Mouse (Mus musculus): ENCODE data around the gene Hist1h2be. TPM values are rescaled to one million over a fixed set of nuclear protein-coding genes. Genes with fewer than 3 reads are reported as not detected.
A peak's percentile ranks its signal among the peaks of the same experiment; 100 is the strongest.
"Not testable (repeated sequence)": the region's sequence is repeated elsewhere in the genome, so short reads cannot be mapped to it uniquely, and the experiment has no call there.

The Hist1h2be gene
- total RNA-seq, 2 experiments from 2014 or later = 27.7 to 32.2 TPM

- DNase-seq = not testable (repeated sequence)
These were observed 29.0 kb downstream of the Hist1h2be start for GRCm38 (mm10) chr13:23591886-23592285.

DNA sequence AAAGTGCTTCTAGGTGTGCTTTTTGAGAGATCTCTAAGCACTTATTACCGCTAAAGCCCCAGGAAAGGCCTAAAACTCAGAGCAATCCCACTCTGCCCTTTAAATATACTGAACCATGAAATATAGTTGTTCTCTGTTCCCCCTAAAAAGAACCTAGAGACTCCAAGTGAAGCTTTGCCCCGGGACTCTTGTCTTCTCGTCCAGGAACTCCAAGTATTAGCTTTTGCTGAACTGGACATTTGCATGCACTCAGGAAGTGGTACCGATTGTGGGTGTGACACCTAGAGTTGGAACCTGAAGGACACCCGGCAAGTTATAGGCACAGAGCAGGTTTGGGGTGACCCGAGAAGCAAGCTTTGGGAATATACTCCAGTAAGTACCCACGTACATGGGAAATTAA is 29.7 kb downstream of the Hist1h2be start:
- no peak for DNase-seq

- no peak for DNase-seq
These were observed 34.0 kb downstream of the Hist1h2be start for GRCm38 (mm10) chr13:23586940-23587225.

GRCm38 (mm10) chr13:23586099-23586939 is 34.6 kb downstream of the Hist1h2be start:
- DNase-seq = no peak

DNA sequence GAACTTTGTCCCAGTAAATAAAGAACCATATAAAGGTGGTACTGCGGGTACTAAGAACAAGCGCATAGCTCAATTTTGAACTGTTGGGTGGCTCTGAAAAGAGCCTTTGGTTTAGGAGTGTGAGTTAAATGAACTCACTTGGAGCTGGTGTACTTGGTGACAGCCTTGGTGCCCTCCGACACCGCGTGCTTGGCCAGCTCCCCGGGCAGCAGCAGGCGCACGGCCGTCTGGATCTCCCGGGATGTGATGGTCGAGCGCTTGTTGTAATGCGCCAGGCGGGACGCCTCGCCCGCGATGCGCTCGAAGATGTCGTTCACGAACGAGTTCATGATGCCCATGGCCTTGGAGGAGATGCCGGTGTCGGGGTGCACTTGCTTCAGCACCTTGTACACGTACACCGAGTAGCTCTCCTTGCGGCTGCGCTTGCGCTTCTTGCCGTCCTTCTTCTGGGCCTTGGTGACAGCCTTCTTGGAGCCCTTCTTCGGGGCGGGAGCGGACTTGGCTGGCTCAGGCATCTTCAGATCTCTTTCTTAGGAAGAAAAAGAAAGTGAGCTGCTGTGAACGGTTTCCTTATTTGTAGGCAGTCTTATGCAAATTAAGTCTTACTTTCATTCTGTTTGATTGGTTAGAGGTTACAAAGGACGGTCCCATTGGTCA is 35.4 kb downstream of the Hist1h2be start:
- DNase-seq = peak; percentile 64

DNA sequence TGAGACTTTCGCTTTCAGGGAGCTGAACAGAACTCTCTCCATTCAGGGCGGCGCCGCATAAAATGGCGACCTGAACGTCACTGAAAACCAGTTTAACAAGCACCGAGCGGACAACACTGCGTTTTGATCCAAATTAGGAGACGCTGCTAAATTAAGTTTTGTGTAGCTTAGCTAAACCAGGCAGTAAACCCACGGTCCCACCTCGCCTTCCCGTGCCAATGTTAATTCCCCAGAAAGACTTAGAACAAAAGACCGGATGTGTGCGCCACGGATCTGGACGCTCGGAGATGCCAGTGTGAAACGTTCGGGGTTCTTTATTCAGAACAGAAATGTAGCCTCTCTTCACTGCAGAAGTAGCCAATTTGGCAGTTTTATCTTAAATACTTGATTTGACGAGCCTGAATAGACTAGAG is 35.9 kb downstream of the Hist1h2be start:
- peak; percentile 76 for DNase-seq

- DNase-seq = no peak
These were observed 36.6 kb downstream of the Hist1h2be start for GRCm38 (mm10) chr13:23584331-23584730.

- DNase-seq = no peak
These were observed 37.4 kb downstream of the Hist1h2be start for GRCm38 (mm10) chr13:23583387-23584068.

DNA sequence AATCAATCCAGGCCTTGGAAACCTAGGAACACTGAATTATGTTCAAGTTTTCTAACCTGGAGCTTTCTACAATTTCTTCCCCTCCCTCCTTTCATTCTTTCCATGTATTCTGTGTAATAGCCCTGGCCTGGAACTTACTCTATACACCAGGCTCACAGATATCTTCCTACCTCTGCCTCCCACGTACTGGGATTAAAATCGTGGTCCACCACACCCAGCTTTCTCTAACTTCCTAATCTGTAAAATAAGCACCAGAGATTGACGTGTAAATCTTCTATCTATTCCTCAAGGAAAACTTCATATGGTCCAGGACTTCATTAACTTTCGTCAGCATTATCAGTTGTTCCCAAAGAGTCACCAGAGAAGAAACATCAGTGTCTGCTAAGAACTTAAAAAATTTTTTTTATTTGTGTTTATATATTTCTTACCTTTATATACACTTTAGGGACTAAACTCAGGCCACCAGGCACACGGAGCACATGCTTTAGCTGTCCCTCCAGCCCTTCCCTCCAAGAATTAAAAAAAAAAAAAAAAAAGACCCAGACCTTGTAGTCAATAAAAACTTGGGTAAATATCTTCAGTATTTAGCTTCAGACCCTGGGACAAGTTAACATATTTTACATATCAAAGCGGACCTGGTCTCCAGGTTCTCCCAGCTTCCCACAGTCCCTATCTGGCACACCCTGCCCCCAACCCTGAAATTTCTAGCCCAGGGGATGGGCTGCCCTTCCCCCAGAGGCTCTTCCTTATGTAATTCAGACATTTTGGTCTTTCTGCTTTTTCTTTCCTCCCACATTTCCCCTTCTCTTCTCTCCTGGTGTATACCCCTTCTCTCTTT is 38.5 kb downstream of the Hist1h2be start:
- no peak for DNase-seq

DNA sequence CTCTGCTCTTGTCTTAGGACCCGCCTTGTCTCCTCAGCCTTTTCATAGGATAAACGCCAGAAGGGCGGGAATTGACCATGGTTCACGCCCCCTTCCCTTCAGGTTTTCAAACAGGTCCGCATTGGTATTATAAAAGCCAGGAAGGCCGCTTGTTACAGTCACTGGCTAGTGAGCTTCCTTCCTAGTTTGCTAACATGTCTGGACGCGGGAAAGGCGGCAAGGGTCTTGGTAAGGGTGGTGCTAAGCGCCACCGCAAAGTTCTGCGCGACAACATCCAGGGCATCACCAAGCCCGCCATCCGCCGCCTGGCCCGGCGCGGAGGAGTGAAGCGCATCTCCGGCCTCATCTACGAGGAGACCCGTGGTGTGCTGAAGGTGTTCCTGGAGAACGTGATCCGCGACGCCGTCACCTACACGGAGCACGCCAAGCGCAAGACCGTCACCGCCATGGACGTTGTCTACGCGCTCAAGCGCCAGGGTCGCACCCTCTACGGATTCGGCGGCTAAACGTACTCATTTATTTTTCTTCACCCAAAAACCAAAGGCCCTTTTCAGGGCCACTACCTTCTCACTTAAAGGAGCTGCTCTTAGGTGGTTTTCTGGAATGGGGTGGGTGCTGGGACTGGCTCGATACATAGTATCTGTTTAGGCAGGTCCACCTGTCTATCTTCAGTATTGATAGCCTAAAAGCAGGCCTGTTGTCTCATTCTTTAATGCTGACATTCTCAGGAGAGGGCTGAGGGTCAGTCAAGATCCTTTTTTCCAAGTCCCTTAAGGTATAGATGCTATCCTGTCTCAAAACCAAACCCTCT is 39.3 kb downstream of the Hist1h2be start, which contains the start of gene Hist1h4d:
Gene Hist1h4d, plus strand, starts transcription at position 191 of the 811 bp plus-strand sequence.
- peak; percentile 97 for DNase-seq

DNA sequence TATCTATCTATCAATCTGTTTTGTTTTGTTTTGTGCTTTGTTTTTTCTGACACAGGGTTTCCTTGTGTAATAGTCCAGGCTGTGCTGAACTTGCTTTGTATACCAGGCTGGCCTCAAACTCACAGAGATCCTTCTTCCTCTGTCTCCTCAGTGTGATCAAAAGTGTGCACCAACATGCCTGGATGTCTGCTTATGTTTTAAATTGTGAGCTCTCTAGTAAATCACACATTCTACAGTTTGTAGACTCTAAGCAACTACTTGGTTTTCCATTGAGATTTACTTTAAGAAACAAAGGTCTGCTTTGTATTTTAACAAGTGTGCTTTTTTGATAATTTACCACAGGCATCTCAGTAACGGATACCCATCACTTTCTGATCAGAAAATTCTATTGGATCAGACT is 43.1 kb downstream of the Hist1h2be start:
- no peak for DNase-seq

DNA sequence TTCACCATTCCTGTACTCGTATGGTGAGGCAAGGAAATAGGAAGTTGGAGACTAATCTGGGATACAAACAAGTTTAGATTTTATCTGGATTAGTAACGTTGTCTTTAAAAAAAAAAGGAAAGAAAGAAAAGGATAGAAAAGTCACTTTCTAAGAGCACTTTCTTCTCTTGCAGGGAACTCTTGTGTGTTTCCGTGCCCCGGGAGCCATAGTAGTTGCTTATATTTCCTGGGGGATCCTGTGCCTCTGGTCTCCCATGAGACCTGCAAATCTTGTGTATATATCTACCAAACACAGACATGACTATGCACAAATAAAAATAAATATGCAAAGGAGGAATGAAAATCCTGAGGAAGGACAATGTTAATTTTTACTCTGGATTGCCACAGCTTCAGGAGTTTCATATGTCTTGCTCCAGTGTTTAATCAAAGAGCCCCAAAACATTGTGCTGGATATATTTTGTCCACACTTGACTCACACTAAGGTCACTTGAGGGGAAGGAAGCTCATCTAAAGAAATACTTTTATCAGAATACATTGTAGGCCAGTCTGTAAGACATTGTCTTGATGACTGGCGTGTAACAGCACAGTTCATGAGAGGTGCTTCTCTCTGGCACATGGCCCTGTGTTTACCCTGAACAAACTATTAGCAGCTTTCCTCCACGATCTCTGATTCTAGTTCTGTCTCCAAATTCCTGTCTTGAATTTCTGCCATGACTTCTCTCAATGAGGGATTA is 43.9 kb downstream of the Hist1h2be start:
- DNase-seq = no peak

GRCm38 (mm10) chr13:23576351-23576881 is 44.5 kb downstream of the Hist1h2be start:
- no peak for DNase-seq

DNA sequence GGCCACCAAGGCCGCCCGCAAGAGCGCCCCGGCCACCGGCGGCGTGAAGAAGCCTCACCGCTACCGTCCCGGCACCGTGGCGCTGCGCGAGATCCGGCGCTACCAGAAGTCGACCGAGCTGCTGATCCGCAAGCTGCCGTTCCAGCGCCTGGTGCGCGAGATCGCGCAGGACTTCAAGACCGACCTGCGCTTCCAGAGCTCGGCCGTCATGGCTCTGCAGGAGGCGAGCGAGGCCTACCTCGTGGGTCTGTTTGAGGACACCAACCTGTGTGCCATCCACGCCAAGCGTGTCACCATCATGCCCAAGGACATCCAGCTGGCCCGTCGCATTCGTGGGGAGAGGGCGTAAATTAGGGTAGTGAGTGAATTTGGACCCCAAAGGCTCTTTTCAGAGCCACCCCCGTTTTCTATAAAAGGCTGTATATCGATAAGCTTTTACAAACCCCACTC is 45.0 kb downstream of the Hist1h2be start:
- not testable (repeated sequence) for DNase-seq

DNA sequence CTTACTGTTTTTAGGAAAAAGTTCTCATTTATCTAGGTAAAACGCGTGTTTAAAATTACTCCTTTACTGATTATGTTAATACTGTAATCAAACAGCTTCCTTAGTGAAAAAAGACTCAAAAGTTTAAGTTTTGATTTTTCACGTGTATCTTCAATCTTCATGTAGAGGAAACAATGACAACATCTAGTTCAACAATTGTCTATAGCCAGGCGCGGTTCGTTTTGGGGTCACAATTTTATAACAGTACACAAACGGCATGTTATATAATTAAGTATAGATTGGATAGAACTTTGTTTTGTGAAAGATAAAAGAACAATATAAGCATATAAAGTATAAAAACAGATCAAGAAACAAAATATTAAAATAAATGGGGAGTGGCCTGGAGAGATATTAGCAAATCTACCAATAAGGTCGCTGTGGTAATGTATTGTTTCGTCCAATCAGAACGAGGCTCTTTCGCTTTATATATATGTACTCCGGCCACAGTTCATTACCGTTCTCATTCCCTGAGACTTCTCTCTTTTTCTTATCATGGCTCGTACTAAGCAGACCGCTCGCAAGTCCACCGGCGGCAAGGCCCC is 45.6 kb downstream of the Hist1h2be start, which contains the start of gene Hist1h3d:
Gene Hist1h3d, plus strand, starts transcription at position 493 of the 581 bp plus-strand sequence.
- peak; percentile 56 for DNase-seq

DNA sequence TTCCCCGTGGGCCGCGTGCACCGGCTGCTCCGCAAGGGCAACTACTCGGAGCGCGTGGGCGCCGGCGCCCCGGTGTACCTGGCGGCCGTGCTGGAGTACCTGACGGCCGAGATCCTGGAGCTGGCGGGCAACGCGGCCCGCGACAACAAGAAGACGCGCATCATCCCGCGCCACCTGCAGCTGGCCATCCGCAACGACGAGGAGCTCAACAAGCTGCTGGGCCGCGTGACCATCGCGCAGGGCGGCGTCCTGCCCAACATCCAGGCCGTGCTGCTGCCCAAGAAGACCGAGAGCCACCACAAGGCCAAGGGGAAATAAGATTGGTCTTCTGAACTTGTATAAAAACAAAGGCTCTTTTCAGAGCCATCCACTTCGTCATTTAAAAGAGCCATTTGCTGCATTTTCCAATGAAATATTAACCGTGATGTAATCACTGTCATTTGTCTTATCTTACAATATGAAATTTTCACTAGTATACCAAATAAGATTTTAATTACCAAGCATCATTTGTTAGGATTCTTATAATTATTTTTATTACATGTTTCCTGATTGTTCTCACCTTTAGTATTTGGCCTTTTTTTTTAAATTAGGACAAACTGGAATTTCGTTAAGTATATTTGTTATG is 46.3 kb downstream of the Hist1h2be start:
- not testable (repeated sequence) for DNase-seq

DNA sequence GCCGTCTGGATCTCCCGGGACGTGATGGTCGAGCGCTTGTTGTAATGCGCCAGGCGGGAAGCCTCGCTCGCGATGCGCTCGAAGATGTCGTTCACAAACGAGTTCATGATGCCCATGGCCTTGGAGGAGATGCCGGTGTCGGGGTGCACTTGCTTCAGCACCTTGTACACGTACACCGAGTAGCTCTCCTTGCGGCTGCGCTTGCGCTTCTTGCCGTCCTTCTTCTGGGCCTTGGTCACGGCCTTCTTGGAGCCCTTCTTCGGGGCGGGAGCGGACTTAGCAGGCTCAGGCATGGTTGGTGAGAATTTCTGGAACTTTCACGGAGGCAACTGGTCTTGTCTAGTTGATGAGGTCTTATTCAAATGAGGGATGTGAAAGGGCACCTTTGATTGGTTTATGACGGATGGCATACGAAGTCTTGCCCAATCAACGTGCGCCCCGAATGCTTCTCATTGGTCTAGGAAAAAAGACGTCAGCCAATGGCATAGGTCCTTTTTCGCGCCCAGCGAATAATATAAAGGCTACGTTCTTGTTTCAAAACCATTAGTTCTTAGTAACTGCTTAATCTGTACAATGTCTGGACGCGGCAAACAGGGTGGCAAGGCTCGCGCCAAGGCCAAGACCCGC is 46.9 kb downstream of the Hist1h2be start, which contains the start of the genes Hist1h2bf and Hist1h2ad:
Gene Hist1h2bf, minus strand, starts transcription at position 299 of the 627 bp plus-strand sequence.
Gene Hist1h2ad, plus strand, starts transcription at position 484 of the 627 bp plus-strand sequence.
- DNase-seq = peak; percentile 88

Measured in adrenal gland, postnatal 10 days (tissue).